Mouse (Mus musculus): ENCODE results near the gene Lnx1.

The Lnx1 gene

GRCm38 (mm10) chr5:74648216-74648615 lies 54.5 kb downstream of the Lnx1 start:
- no peak for DNase-seq

DNA sequence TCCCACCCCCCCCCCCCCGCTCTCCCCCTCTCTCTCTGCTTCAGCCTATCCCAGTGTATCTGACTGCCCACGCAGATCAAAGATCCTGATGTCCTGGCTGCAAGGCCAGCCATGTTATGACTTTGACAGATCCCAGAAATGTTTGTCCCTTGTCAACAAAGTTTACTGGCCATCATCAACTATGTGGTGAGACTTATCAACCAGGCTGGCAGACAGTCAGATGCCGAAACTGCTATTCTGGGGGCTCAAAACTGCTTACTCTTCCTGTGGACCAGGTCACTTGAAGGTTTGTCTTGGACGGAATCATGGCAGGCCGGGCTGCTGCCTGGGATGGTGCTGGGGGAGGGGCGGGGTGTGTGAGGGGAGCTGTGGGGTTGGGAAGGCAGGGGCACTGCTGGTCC lies 55.1 kb downstream of the Lnx1 start:
- no peak for DNase-seq

DNA sequence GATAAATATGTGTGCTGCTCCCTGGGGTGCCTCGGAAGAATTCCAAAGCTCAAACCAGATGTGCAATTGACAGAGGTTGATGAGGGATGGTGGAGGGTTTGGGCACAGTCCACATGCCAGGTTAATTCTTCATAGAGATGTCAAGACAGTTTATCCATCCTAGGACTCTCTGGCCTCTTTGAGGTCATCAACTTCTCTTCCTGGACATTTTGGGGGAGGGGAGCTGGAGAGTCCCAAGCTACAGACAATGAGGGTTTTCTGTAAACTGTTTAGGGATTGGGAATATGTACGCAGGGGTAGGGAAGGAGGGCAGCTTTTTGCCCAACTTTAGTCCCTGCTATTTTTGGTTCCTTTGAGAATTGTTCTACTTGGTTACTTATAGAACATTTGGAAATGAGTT lies 60.4 kb downstream of the Lnx1 start:
- no peak for DNase-seq

DNA sequence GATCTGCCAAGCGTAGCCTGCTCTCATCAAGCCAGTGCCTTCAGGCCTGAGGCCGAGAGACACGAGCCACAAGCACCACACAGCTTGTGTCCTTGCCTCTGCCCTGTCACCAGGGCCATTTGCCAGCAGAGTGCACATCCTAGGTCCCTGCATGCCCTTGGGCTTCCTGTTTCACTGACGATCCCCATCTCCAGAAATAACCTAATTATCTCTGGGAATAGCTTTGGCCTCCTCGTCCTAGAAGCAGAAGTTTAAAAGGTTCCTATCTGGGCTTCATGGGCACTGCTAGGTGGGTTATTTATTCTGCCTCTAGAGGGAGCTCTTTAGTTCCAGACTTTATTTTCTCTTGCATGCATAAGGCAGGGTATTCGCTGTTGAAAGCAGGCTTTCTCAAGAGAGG lies 61.7 kb downstream of the Lnx1 start:
- peak; percentile 50 for DNase-seq

- DNase-seq, result no peak
Observed at GRCm38 (mm10) chr5:74640504-74640903, 62.2 kb downstream of the Lnx1 start.

DNA sequence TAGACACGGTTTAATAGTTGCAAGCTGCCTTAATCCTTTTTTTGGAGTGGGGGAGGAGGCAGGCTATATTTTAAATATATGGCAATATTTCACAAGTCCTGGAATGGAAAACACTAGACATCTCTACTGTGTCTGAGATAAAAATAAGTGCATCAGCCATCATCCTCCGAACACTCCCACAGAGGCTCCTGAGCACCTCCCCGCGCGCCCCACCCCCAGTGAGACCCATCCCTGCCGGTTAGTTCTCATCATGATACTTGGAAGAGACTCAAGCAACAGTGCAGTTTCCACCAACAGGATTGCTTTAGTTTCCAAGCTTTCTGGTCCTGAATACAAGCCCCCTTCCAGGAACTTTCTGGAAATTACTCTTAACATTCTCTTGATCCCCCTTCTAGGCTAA lies 63.2 kb downstream of the Lnx1 start:
- no peak for DNase-seq

- no peak for DNase-seq
Observed at GRCm38 (mm10) chr5:74634391-74634790, 68.3 kb downstream of the Lnx1 start.

DNA sequence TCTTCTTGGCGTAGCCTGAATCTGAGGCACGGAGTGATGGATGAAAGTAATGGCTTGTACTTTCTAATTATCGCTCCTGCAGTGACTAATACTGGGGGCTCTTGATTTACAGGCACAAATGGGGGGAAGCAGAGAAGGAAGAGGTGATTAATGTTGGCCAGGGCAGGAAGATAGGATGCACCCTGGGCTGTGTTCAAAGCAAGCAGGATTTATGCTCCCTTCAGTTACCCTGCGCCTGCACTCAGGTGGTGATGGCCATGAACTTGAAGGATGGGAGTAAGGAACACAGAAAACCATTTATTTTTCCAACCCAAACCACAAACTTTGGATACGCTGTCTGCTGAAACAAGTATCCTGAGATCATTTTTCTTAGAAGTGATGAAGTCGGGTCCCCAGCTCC lies 69.3 kb downstream of the Lnx1 start:
- DNase-seq, result no peak

DNA sequence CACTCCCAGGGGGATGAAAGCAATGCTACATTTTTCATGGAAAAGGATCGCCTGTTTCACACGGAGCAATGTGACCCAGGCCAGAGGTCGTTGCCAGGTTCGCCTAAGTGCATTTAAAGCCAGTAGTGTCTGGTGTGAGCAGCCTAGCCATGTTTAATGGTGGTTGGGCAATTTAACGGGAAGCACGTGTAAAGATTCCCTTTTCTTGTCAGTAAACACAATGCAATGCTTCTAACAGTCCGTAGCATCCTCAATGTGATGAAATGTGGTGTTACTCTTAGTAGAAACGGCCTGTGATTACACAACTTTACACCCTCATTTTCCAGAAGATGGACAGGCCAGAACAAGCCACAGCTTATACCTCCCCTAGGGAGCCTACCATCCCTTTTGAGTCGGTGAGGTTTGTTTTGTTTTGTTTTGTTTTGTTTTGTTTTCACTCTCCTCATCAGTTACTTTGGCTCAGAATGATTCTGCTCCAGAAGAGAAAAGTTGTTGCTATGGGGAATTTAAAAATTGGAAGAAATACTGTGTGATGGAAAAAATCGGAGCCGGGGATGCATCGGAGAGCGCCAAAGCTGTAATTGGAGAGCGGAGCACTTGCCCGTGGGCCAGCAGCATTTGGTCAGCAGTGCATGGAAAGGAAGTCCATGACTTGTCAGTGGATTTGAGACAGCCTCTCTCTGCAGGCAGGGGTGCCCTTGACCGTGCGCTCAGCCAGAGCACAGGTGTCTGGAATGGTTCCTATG lies 70.2 kb downstream of the Lnx1 start:
- DNase-seq, result no peak

GRCm38 (mm10) chr5:74628001-74628400 lies 74.7 kb downstream of the Lnx1 start:
- DNase-seq, result no peak

- DNase-seq, result no peak
Observed at GRCm38 (mm10) chr5:74624385-74624784, 78.3 kb downstream of the Lnx1 start.

GRCm38 (mm10) chr5:74623316-74624000 lies 79.3 kb downstream of the Lnx1 start:
- DNase-seq, result no peak

DNA sequence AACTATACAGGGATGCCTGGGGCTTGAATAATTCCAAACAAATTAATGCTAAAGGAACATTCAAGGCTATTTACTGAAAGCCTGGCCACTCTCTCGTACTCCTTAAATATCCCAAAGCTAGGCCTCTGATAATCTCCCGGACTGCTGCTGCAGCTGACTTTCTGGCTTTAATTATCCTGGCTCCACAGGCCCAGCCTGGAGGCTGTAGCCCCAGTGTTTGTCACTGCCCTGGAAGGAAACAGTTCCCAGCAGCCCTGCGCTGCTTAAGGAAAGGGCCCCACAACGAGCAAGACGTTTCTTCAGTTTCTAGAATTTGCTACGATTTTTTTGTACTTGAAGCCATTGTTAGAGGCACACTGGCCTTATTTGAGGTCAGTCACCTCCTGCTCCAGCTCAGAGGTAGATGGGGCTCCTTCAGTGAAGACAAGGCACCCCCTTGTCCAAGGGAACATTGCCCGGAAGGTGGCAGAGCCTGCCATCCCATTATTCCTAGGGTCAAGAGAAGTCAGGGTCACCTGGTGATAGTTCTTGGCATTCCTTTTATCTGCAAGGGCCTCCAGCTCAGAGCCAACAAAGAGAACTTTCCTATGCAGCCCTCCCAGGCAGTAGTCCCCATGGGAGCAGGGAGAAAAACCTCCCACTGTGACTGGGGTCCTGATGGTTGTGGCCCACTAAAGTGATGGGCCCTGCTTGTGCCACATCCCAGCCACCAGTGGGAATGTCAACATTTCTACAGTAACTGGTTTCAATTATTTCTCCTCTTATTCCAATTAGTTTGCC lies 80.8 kb downstream of the Lnx1 start:
- no peak for DNase-seq

DNA sequence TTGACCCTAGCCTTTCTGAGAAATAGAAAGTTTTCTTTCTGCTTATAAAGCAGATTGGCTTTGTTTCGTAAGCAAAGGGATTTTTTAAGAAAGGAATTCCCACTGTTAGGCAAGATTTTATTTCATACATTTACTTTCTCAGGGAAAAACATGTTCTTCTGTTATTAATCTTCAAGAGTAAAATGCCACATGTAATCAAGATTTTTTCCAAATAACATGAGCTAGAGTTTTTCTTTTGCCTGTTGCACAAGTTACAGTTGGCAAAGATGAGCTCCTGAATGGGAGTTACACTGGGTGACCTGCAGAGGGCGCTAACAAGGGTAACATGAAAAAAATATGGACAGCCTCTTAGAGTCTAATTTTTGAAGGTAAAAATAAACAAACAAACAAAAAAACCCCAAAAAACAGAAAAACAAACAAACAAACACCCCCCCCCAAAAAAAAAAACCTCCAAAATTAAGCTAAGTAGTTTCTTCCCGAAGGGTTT lies 84.1 kb downstream of the Lnx1 start:
- DNase-seq, result no peak

DNA sequence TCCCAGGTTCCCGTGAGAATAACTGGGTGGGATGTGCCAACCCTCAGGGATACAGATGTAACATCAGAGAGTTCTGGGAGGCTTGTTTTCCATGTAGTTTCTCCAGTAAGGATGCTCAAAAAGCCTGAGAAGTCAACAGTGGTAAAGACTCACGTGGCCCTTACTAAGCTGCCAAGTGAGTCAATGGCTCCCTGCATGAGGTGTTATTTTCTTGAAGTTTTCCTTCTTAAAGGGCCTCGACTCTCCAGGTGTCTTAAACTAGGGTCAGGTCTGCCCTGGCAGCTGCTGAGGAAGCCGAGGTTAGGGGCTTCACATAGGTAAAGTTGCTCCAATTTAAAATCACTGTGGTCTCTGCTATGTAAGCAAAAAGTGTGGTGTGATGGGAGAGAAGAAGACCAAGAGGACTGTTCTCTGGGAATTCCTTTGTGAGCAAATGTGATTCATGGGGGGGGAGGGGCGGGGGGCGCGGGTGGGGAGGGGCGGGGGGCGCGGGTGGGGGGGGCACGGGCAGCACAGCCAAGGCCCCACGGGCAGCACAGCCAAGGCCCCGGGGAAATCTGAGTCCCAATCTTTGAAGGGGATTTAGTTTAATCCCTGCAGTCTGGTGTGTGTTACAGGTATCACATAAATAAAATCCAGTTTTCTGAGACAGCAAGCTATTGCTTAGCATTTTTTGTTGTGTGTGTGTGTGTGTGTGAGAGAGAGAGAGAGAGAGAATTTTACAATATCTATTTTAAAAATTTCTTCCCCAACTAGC lies 84.7 kb downstream of the Lnx1 start:
- no peak for DNase-seq

GRCm38 (mm10) chr5:74613491-74614151 lies 89.1 kb downstream of the Lnx1 start:
- DNase-seq, result no peak

DNA sequence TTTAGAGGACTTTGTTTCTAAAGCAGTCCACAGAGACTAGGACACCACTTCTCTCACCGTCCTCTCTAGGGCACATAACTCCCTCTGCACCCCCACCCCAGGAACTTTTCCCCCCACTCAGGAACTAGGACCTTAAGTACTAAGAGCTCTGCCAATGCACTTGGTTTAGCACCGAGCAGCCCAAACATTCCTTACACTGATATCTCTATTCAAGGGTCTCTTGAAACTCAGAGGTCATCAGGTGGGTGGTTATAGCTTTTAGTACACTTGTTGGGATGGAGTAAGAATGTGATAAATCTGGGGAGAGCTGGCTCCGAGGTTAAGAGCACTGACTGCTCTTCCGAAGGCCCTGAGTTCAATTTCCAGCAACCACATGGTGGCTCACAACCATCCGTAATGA lies 90.0 kb downstream of the Lnx1 start:
- DNase-seq, result no peak

DNA sequence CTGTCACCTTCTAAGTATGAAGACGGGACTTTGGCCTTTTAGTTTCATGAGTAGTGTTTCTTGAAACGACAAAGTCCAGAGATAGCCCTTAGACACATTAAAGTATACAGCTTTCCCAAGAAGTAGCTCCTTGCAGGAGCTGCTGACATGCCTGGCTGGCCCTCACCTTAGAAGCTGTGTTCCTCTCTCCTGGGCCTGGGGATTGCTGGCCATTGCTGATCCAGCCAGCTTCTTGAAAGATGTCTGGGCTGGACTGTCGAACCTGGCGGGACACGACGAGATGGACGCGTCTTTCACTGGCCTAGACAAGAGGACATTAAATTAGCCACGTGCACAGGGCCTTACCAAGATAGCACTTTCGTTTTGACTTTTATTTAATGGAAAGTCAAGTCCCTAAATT lies 92.2 kb downstream of the Lnx1 start:
- DNase-seq, result no peak

DNA sequence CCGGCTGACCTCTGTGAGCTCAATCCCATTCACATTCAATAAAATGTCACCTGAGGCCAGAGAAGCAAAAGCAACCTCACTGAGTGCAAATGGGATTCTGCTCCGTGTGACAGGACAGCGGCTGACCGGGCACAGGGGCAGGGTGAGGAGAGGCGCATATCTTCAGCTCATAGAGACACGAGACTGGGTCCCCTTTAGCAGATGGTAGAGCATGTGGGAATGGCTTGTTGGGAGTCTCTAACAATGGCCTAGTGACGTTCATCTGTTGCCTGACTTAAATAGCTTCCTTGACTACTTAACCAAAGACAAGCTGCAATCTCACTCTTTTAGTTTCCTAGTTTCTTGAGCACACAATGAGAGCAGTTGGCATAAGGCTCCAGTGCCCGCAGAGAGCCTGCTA lies 96.5 kb downstream of the Lnx1 start:
- no peak for DNase-seq

DNA sequence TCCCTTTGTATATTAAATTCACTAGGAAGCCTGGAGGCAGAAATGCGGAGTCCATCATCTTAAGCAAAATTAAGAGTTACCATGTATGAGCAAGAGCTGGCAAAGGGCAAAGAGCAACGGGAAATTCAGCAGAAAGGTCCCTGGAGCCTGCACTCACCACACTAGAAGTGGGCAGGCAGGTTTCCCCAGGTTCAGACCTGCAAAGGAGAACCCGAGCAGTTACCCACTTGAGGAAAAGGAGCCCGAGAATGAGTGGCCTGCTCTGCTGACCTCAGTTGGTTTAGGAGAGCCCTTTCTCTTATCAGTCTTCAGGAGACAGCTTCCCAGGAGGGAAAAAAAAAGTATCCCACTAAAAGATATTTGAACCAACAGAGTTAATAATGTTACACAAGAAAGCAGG lies 99.4 kb downstream of the Lnx1 start:
- DNase-seq, result no peak

DNA sequence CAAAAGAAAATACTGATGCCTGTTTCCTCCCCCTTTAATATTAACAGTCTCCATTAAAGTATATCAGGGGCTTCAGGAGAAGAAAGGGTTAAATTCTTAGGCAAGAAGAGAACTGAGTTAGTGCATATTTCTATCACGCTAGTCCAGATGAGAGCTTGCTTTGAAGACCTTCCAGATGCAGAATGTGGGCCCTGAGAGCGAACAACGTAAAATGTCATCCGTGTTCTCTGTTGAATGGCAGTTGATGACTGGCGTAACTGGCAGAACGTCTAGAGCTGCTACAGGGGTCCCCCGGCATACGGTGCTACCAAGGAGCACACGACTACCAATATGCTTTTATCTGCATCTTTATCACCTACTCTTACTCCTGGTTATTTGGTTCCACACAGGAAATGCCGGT lies 100.3 kb downstream of the Lnx1 start:
- no peak for DNase-seq

GRCm38 (mm10) chr5:74601965-74602364 lies 100.7 kb downstream of the Lnx1 start:
- DNase-seq, result no peak

- no peak for DNase-seq
Observed at GRCm38 (mm10) chr5:74601171-74601570, 101.5 kb downstream of the Lnx1 start.
